Mouse (Mus musculus): ENCODE data around the gene Capn15.

GRCm38 (mm10) chr17:26028261-26028660 is 42.7 kb upstream of the Capn15 start:
- TF ChIP-seq CHD2 (IDR thresholded peaks at IDR 0.05; ENCODE audit: low read depth, low read length) (no peak), ZC3H11A (IDR thresholded peaks at IDR 0.05; ENCODE audit: borderline replicate concordance, low read depth, low read length) (no peak), HCFC1 (IDR thresholded peaks at IDR 0.05; ENCODE audit: borderline replicate concordance, insufficient read depth, low read length) (no peak), ZNF384 (IDR thresholded peaks at IDR 0.05; ENCODE audit: low read depth, low read length) (no peak), MAFK (IDR thresholded peaks at IDR 0.05; ENCODE audit: insufficient read depth, low read depth, low read length) (no peak)
